ENCODE assay signal across 9 mouse cellular contexts in the genomic region with DNA sequence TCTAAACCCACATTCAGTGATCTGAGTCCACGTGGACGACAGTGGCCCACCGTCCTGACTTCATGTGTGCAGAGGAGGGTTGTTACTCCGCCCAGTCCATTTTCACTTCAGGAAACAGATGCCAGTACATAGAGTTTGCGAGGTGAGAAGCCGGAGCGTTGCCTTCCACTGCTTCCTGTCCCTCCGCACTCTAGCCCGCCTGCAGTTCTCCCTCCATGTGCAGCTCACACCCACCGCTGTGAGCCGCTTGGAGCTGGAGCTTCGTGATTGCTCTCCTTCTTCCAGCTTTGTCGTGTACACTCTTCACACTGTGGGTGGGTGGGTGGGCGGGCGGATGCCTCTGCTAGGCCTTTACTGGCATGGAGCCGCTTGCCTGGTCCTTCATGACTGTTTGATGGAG. TPM values are rescaled to one million over a fixed set of nuclear protein-coding genes. Genes with fewer than 3 reads are reported as not detected.
DNase-seq lines count a peak whose midpoint lies in the region; ATAC-seq and TF ChIP-seq lines count a peak whose summit lies in the region.
"Had no signal": no experiment of that assay in that cellular context is flagged by ENCODE, and none has a peak within 500 bp of the region (broad histone marks: within the 10 kb centered on the region; RNA-seq: fewer than 3 reads in every experiment).

No protein-coding gene starts in this region.

- 69% methylated on average over 16 of the region's 16 CpGs for WGBS in forebrain, embryonic 15.5 days
- WGBS in forebrain, postnatal 0 days = 61% methylated on average over 16 of the region's 16 CpGs
- WGBS in limb, embryonic 10.5 days = 38% methylated on average over 16 of the region's 16 CpGs

- no peak overlapping the region for H3K4me3 ChIP-seq in forebrain, embryonic 15.5 days
- H3K4me3 ChIP-seq in forebrain, postnatal 0 days (ENCODE audit: low read depth, low read length) = no peak overlapping the region
- no peak overlapping the region for H3K4me3 ChIP-seq in limb, embryonic 10.5 days
- H3K4me3 ChIP-seq: embryonic facial prominence, embryonic 12.5 days had no signal

- no peaks in the 10 kb centered on the region for H3K27me3 ChIP-seq in forebrain, embryonic 15.5 days
- H3K27me3 ChIP-seq in forebrain, postnatal 0 days (ENCODE audit: insufficient read depth, low read length) = no peaks in the 10 kb centered on the region
- H3K27me3 ChIP-seq in limb, embryonic 10.5 days (ENCODE audit: low read depth, poor library complexity, severe bottlenecking) = no peaks in the 10 kb centered on the region
- H3K27me3 ChIP-seq: embryonic facial prominence, embryonic 12.5 days had no signal

- no peak overlapping the region for H3K9ac ChIP-seq in forebrain, embryonic 15.5 days (replicated peaks)
- no peak overlapping the region for H3K9ac ChIP-seq in forebrain, postnatal 0 days
- H3K9ac ChIP-seq: embryonic facial prominence, embryonic 12.5 days had no signal

- H3K9me3 ChIP-seq in forebrain, embryonic 15.5 days = no peaks in the 10 kb centered on the region
- no peaks in the 10 kb centered on the region for H3K9me3 ChIP-seq in forebrain, postnatal 0 days (ENCODE audit: low read length)
- H3K9me3 ChIP-seq in limb, embryonic 10.5 days (replicated peaks) = no peaks in the 10 kb centered on the region
- H3K9me3 ChIP-seq: embryonic facial prominence, embryonic 12.5 days had no signal

- peaks cover 21% of the 10 kb centered on the region for H3K4me1 ChIP-seq in forebrain, embryonic 15.5 days
- no peaks in the 10 kb centered on the region for H3K4me1 ChIP-seq in forebrain, postnatal 0 days (ENCODE audit: insufficient read depth)
- peaks cover 34% of the 10 kb centered on the region for H3K4me1 ChIP-seq in limb, embryonic 10.5 days

- H3K36me3 ChIP-seq in forebrain, embryonic 15.5 days = no peaks in the 10 kb centered on the region
- H3K36me3 ChIP-seq in forebrain, postnatal 0 days (ENCODE audit: insufficient read depth) = no peaks in the 10 kb centered on the region
- H3K36me3 ChIP-seq in limb, embryonic 10.5 days = no peaks in the 10 kb centered on the region
- H3K36me3 ChIP-seq: embryonic facial prominence, embryonic 12.5 days had no signal

- no peak overlapping the region for H3K4me2 ChIP-seq in forebrain, embryonic 15.5 days (replicated peaks)
- H3K4me2 ChIP-seq in forebrain, postnatal 0 days (ENCODE audit: low read depth) = no peak overlapping the region
- H3K4me2 ChIP-seq: embryonic facial prominence, embryonic 12.5 days had no signal

- DNase-seq in forebrain, postnatal 0 days = no peak
- peak; percentile 30 for DNase-seq in lung, postnatal 10 days
- no peak for DNase-seq in lung, postnatal 14 days
- DNase-seq in limb, embryonic 10.5 days (ENCODE audit: low spot score) = peak; percentile 47
- peak; percentile 60 for DNase-seq in right cerebral cortex, postnatal 25 days
- no peak for DNase-seq in cerebellum, adult 11 months
- no peak for DNase-seq in urinary bladder, postnatal 36 days (ENCODE audit: low spot score in 2 of 2)

- 0 out of 2 replicates have a peak overlapping the region, but pooled peaks have one; percentile 36 for H3K27ac ChIP-seq in forebrain, embryonic 15.5 days (replicated peaks)
- H3K27ac ChIP-seq in forebrain, postnatal 0 days (ENCODE audit: low read depth, low read length) = no peak overlapping the region
- peak overlapping the region; percentile 56 for H3K27ac ChIP-seq in limb, embryonic 10.5 days
- H3K27ac ChIP-seq: embryonic facial prominence, embryonic 12.5 days had no signal

- no peak for ATAC-seq in forebrain, embryonic 15.5 days (replicated peaks)
- no peak for ATAC-seq in forebrain, postnatal 0 days

- TF ChIP-seq CTCF in forebrain, postnatal 0 days (IDR thresholded peaks at IDR 0.05; ENCODE audit: low read depth) = no peak

RNA-seq across cellular contexts. Expression of a gene that starts 53.8 kb away (rescaled TPM):
- 20.2 and 20.5 TPM in 2 replicates for polyA plus RNA-seq in forebrain, embryonic 15.5 days (2015; fragmentation: Nextera tagmentation; extraction: Ambion mirVana)
- total RNA-seq in forebrain, postnatal 0 days (2014; rRNA removed) = 29.3 and 40.6 TPM in 2 replicates
- polyA plus RNA-seq in forebrain, postnatal 0 days (2015; fragmentation: Nextera tagmentation; extraction: Ambion mirVana) = 4.7 and 8.3 TPM in 2 replicates
- polyA plus RNA-seq in limb, embryonic 10.5 days (2016; fragmentation: Nextera tagmentation; extraction: Ambion mirVana) = 13.6 and 16.4 TPM in 2 replicates

Comparison
In these comparisons a context has a peak if more than half of its experiments do, and no peak if none do; other contexts are left out.
1. DNase-seq: peak in lung, postnatal 10 days (single experiment), limb, embryonic 10.5 days (single experiment) and right cerebral cortex, postnatal 25 days (single experiment); none in forebrain, postnatal 0 days (single experiment), lung, postnatal 14 days (single experiment), cerebellum, adult 11 months (single experiment) and urinary bladder, postnatal 36 days (0 of 2).